Mouse (Mus musculus): ENCODE data around the gene Nupr1l. TPM values are rescaled to one million over a fixed set of nuclear protein-coding genes. Genes with fewer than 3 reads are reported as not detected.
A peak's percentile ranks its signal among the peaks of the same experiment; 100 is the strongest.
"Not testable (repeated sequence)": the region's sequence is repeated elsewhere in the genome, so short reads cannot be mapped to it uniquely, and the experiment has no call there.

Nupr1l gene
- total RNA-seq, 2 experiments from 2014 or later = 1.3 to 3.2 TPM

GRCm38 (mm10) chr5:129914024-129914423 lies 5.7 kb downstream of the Nupr1l start:
- intact Hi-C loops (cut with DNase I) = no loop called here
- DNase-seq (ENCODE audit: low spot score in 2 of 2) = no peak

- intact Hi-C loops (cut with DNase I); DNase-seq (ENCODE audit: low spot score in 2 of 2): not testable (repeated sequence)
These were observed 7.2 kb downstream of the Nupr1l start for GRCm38 (mm10) chr5:129915491-129915890.

GRCm38 (mm10) chr5:129918065-129918651 lies 9.8 kb downstream of the Nupr1l start:
- no peak for DNase-seq (ENCODE audit: low spot score in 2 of 2)
- intact Hi-C loops (cut with DNase I) = no loop called here

GRCm38 (mm10) chr5:129918752-129919151 lies 10.4 kb downstream of the Nupr1l start:
- intact Hi-C loops (cut with DNase I) = no loop called here

GRCm38 (mm10) chr5:129919320-129919719 lies 11.0 kb downstream of the Nupr1l start:
- intact Hi-C loops (cut with DNase I) = no loop called here
- no peak for DNase-seq (ENCODE audit: low spot score in 2 of 2)

More at GRCm38 (mm10) chr5:129918752-129919151, 10.4 kb downstream of the Nupr1l start:
- no peak for DNase-seq (ENCODE audit: low spot score in 2 of 2)

- DNase-seq (ENCODE audit: low spot score in 2 of 2) = no peak
- intact Hi-C loops (cut with DNase I) = no loop called here
These were observed 13.6 kb downstream of the Nupr1l start for GRCm38 (mm10) chr5:129921972-129922371.

GRCm38 (mm10) chr5:129924820-129925452 lies 16.6 kb downstream of the Nupr1l start:
- intact Hi-C loops (cut with DNase I) = no loop called here
- no peak for DNase-seq (ENCODE audit: low spot score in 2 of 2)

GRCm38 (mm10) chr5:129925933-129926332 lies 17.6 kb downstream of the Nupr1l start:
- DNase-seq (ENCODE audit: low spot score in 2 of 2) = no peak
- intact Hi-C loops (cut with DNase I) = no loop called here

- intact Hi-C loops (cut with DNase I) = no loop called here
- DNase-seq (ENCODE audit: low spot score in 2 of 2) = no peak
These were observed 21.9 kb downstream of the Nupr1l start for GRCm38 (mm10) chr5:129929924-129930855.

GRCm38 (mm10) chr5:129936941-129937340 lies 28.6 kb downstream of the Nupr1l start:
- no peak for DNase-seq (ENCODE audit: low spot score in 2 of 2)
- intact Hi-C loops (cut with DNase I) = no loop called here

- no peak for DNase-seq (ENCODE audit: low spot score in 2 of 2)
- intact Hi-C loops (cut with DNase I) = no loop called here
These were observed 31.9 kb downstream of the Nupr1l start for GRCm38 (mm10) chr5:129940281-129940680.

- no peak for DNase-seq (ENCODE audit: low spot score in 2 of 2)
- intact Hi-C loops (cut with DNase I) = no loop called here
These were observed 32.6 kb downstream of the Nupr1l start for GRCm38 (mm10) chr5:129940736-129941494.

GRCm38 (mm10) chr5:129941495-129942045 lies 33.2 kb downstream of the Nupr1l start, which contains the start of gene Vkorc1l1:
TSS of gene Vkorc1l1 (plus strand) at chr5:129941970.
- peak; percentile 96 to 99 for DNase-seq (ENCODE audit: low spot score in 2 of 2)
- intact Hi-C loops (cut with DNase I) = no loop called here

- DNase-seq (ENCODE audit: low spot score in 2 of 2) = peak; percentile 15 to 19
- intact Hi-C loops (cut with DNase I) = not testable (repeated sequence)
These were observed 34.0 kb downstream of the Nupr1l start for GRCm38 (mm10) chr5:129942073-129942939.

GRCm38 (mm10) chr5:129943402-129943801 lies 35.1 kb downstream of the Nupr1l start:
- DNase-seq (ENCODE audit: low spot score in 2 of 2) = no peak
- intact Hi-C loops (cut with DNase I) = no loop called here

GRCm38 (mm10) chr5:129947528-129948033 lies 39.2 kb downstream of the Nupr1l start:
- no peak for DNase-seq (ENCODE audit: low spot score in 2 of 2)
- intact Hi-C loops (cut with DNase I) = no loop called here

- DNase-seq (ENCODE audit: low spot score in 2 of 2) = no peak
- intact Hi-C loops (cut with DNase I) = no loop called here
These were observed 43.8 kb downstream of the Nupr1l start for GRCm38 (mm10) chr5:129952143-129952542.

Measured in left cerebral cortex, postnatal 25 days (tissue).